Mouse (Mus musculus) cerebellum, adult 18-20 months (tissue): ENCODE measurements at regions not wholly inside any gene's neighbourhood (a gene's known extent, or its start where the extent isn't known, plus 50 kb on each side); places are given as distances from the start of the nearest gene placed in this dataset.

Source experiments
- DNase-seq, 2 experiments: peaks; one replicate each; pipeline ENCODE4 v3.0.0; 2021

DNA sequence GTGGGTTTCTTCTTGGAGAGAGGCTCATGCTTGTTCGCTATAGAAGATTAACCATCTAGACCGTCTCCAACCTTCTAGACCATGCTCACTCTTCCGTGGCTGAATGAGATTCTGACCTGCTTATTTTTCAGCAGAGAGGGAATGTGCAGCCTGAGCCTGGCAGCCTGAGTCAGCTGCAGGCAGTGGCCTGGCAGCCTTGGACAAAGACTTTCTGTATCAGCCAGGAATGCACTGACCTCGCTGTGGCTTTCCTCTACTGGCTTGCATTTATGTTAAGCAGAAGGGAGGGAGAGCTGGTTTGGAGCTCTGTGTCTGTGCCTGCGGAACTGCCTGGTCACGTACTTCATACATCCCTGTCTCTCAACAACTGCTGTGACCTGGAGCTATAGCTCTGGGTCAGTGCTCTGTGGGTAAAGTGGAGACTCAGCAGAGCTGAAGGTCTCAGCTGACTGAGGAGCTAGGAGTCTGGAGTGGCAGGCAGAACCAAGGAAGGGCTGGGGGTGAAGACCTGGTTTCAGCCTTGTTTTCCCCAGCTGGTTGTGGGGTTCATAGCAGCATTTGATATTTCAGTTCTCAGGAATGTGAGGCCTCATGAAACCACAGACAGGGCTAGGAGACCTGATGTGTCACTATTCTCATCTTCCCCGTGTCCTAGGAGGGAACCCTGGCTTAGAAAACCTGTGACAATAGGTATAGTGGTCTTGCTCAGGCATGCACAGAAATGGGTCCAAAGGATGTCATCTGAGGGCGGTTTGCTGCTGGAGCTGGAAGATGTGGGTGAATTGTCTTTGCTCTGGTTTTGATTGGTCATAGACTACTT lies 207.2 kb upstream of the Ncam1 start:
- peak; percentile 23 to 27 for DNase-seq

- no peak for DNase-seq
These were observed 204.0 kb upstream of the Ncam1 start for GRCm38 (mm10) chr9:50002695-50003094.

- DNase-seq, result peak in 1 of 2 experiments; percentile 12
These were observed 202.0 kb upstream of the Ncam1 start for GRCm38 (mm10) chr9:50000497-50001404.

DNA sequence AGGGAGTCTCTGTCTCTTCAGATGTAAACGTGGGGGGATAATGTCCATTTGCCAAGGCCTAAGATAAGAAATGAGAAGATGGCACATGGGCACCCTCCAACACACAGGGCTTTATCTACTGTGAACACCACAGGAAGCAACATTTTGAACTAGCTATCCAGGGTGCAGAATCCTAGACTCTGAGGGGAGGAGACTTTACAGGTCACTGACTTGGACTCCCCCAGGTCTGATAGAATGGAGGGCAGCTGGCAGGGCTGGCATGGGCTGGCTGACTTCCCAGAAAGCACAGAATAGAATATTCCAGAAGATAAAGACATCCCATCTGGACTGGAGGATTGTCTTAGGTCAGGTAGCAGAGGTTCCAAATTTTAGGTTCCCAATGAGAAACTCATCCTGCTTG lies 201.2 kb upstream of the Ncam1 start:
- DNase-seq, result no peak

GRCm38 (mm10) chr9:49998101-49998500 lies 199.4 kb upstream of the Ncam1 start:
- DNase-seq, result no peak

DNA sequence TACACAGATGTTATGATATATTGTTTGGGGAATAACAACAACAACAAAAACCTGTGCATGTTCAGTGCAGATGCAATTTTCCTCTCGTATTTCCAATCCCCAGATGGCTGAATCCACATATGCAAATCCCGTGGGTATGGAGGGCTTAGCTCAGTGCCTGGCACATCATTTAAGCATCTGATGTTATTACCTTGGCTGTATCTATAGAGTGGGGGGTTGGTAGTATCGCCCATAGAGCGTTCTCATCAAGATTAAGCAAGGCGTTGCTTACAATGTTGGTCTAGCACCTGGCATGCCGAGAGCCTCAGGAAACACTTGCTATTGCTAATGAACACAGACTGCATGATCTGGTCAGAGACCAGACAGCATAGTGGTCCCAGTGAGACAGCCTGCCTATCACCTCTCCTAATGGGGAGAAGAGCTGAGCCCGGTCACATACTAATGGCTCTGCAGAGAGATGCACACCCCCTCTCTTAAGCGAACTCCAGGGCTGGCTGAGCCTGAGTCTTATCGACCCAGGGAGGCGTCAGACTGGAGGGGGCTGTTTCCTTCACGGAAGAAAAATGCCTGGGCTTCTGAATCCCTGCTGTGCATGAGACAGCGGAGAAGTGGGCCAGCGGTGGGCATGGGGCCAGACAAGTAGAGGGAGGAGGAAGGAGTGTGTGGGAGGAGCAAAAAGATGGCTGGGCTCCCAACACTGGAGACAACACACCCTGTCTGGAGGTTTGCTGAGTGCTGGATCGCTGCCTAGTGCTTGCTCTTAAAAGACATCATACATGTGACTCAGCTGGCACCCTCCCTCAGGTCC lies 190.9 kb upstream of the Ncam1 start:
- peak; percentile 28 to 38 for DNase-seq

DNA sequence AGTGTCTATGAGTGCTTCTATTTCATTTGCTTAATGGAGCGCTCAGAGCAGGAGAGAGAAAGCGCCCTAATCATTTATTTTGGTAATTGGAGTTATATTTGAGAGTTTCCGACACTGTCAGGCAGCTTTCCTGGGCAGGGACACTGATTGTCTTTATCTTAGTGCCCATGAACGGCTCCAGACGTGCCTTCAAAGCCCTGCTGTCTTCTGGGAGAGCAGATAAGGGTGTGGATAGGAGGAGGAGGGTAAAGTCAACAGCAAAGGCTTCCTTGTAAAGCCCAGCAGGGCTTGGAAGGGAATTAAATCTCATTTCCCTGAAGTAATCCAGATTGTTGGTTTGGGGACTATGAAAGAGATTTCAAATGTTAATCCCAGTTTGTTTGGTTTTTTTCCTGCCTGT lies 189.3 kb upstream of the Ncam1 start:
- no peak for DNase-seq

DNA sequence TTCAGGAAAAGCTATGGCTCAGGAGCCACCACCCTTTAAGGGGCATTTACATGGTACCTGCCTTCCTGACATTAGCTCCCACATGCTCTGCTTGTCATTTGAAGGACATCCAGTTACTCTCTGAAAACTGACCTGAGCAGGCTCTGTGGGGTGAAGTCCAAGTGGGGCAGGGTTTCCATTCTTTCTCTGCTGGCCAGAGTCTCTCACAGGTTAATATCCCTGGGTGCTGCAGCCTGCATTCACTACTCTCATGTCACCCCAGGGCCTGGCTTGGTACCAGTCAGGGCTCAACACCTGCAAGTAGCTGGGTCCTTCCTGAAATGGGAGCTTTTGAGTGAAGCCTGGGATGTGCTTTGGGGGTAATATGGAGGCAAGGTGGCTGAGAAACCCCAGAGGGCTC lies 188.8 kb upstream of the Ncam1 start:
- no peak for DNase-seq

GRCm38 (mm10) chr9:49980344-49981207 lies 181.9 kb upstream of the Ncam1 start:
- DNase-seq, result peak; percentile 62 to 66

DNA sequence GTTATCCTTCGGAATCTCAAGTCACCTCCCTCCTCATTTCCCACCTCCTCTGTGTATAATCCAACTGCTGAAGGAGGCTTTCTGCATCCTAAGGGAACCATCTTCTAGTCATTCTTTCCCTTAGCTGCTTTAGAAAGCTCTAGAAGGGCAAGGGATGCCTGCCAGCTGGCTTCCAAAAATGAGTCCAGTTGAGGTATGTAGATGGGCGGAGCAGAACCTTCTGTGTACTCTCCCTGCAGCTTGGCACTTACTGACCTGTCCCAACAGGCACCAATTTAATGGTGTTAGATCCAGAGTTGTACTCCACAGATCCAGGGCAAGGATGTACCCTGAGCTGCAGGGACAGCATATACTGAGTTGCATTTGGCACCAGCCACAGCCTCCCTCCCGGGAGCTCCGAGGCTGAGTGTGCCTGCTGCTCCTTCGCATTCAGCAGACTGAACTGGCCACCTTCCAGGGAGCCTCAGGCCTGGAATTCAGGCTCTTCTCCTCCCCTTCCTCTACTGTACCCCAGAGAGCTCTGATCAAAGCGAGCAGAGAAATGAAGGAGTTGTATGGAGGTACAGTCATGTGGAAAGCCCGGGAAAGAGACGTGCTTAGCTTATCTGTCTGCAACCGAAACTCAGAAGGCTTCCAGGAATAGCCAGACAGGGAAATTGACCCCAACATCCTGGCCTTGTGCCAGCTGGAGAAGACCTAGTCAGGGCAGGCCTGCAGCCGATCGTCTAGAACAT lies 177.4 kb upstream of the Ncam1 start:
- DNase-seq, result peak; percentile 79 to 80

DNA sequence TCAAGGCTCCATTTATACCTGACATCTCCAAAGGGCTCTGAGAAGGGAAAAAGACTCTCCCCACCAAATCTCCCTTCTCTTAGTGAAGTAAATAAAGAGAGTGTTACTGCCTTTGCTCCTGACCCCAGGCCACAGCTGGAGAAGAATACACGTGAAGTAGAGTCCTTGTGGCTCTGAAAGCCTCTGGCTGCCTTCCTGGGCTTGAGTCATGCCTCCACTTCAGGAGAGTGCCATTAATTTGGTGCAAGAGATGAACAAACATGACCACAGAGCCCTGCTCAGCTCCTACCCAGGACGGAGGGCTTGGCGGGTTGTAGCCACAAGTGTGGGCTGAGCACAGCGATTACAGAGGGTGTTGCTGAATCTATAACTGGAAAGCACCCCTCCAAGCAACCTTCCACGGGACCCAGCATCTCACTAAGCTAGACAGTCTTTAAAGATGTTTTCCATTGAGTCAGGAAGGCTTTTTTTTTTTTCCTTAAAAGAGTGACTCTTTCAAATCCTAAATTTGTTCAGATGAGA lies 175.3 kb upstream of the Ncam1 start:
- no peak for DNase-seq

DNA sequence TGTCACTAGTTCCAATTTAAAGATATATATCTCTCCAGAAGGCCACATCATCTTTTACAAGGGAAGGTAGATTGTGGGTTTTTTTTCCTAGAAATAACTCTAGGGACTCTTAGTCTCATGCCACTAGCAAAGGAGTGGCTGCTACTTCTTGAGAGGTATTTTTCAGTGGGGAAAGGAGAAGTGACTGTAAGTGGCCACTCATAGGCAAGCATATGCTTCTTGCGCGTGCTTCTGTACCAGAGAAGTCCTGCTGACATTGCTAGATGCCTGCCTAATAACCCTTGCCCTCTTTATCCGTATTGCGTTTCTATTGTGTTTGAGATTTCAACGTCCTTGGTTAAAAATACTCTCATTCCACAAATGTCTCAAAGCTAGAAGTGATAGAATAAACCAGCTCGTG lies 170.7 kb upstream of the Ncam1 start:
- no peak for DNase-seq

GRCm38 (mm10) chr9:49964666-49965065 lies 165.9 kb upstream of the Ncam1 start:
- DNase-seq, result no peak

- DNase-seq, result peak; percentile 31 to 48
These were observed 163.9 kb upstream of the Ncam1 start for GRCm38 (mm10) chr9:49962561-49963071.

DNA sequence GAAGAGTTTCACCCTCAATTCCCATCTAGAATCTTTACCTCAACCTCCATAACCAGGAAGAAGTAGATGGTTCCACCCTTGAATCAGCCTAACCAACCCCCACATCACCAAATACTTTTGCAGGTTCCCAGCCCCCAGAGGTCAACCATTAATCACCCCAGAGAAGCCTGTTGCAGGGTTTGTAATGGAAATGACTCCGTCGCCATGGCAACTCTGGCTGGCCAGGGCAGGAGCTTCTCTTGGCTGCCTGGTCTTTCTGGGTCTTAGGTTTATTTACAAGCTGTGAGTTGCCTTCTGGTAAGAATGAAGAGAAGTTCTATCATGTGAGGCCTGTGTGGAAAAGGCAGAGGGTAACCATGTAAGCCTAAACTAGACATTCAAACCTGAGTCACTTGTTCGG lies 163.2 kb upstream of the Ncam1 start:
- peak in 1 of 2 experiments; percentile 13 for DNase-seq

DNA sequence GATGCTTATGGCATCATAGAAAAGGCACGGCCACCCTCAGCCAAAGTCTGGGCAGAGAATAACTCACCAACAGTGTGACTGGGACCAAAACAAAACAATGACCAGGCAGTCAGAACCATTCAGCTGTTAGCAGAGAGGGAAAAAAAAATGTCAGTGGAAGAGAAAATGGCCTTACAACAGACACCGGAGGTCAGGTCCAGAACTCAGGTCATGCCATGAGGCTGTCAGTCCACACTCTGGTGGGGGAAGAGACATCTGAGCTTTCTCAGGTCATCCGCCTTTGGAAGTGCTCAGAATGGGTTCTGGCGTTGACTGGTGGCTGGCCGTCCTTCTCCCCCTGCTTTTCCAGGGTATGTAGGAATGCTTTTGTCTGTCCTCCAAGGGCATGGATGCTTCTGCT lies 162.6 kb upstream of the Ncam1 start:
- DNase-seq, result no peak

DNA sequence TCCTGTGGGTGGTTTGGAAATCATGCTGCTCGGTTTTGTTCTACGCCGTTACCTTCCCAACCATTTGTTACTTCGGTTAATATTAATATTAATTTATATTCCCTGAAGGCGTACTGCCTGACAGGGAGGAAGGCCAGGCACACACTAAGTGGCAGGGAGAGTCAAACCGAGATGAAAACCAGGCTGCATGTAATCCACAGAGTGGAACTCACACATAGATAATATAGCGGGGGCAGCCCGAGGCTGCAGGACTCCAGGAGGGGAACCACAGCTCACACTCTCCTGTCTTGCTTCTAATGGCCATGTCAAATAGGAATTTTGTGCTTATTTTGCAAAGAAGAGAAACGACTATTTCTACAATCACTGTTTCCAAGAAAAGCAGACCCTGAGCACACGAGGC lies 161.3 kb upstream of the Ncam1 start:
- no peak for DNase-seq

GRCm38 (mm10) chr9:49958890-49959289 lies 160.2 kb upstream of the Ncam1 start:
- no peak for DNase-seq

DNA sequence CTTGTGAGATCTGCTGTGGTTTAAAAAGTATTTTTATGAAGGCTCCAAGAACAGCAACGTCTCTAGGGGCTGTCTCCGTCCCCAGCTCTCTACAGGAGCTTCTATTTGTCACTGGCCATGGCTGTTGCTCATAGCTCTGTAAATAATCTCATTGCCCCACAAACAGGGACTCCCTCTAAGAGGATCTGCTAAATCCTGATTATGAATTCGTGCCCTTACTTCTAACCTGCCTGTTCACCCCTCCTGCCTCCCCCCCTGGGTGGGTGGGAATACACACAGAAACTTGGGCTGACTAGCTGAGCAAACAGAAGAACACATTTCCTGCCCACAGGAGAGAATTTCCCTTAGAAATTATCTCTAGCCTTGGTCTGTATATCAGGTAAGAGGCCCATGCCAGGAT lies 155.9 kb upstream of the Ncam1 start:
- no peak for DNase-seq

DNA sequence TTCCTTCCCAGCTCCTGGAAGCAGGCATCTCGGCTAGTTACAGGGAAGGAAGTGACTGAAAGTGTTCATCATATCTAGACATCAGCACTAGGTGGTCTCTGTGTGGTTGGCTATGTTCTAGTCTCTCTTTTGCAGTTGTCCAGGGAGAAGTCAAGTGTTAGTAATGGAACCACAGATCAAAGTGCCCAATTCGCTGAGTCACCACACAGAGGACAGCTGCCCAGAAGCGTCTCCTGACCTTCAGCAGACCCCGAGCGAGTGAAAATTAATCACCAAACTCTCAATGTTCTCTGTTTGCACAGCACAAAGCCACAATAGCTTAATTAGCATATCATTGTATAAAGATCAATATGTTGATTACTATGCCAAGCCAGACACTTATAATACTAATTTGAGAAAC lies 151.6 kb upstream of the Ncam1 start:
- DNase-seq, result no peak

GRCm38 (mm10) chr9:49948546-49948945 lies 149.8 kb upstream of the Ncam1 start:
- no peak for DNase-seq
